Mouse (Mus musculus) lung, postnatal 0 days (tissue): ENCODE results near the gene Nr3c2.

Experiments used
- CTCF ChIP-seq: IDR thresholded peaks from 2 replicates; pipeline ENCODE4 v1.5.1; 2016; ENCODE audit warnings: antibody characterized with exemption, mild to moderate bottlenecking
- EP300 ChIP-seq: IDR thresholded peaks from 2 replicates; pipeline ENCODE4 v1.6.1; 2016; ENCODE audit warnings: antibody characterized with exemption, mild to moderate bottlenecking, control low read depth

GRCm38 (mm10) chr8:77045711-77046110 lies 146.5 kb downstream of the Nr3c2 start:
- TF ChIP-seq CTCF (no peak), EP300 (no peak)
